Comparison of ENCODE assay signal across 8 mouse cellular contexts in the genomic region with DNA sequence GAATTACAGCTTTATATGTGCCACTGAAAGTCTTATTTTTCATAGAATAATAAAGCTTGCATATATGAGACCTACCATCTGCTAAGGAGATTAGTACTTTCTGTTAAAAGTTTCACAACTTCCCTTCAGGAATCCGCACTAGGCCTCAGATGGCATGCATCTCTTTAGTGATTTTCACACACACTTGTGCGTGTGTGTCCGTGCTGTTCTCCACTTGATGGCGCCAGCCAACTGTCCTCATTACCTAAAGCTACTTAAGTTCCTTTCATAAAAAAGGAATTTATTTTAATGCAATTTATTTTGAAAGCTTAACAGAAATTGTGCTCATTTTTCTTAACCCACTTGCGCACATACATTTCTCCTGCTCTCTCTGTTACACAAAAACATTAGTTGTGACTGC. TPM values are rescaled to one million over a fixed set of nuclear protein-coding genes. Genes with fewer than 3 reads are reported as not detected.
A peak's percentile ranks its signal among the peaks of the same experiment; 100 is the strongest.
DNase-seq lines count a peak whose midpoint lies in the region; ATAC-seq and TF ChIP-seq lines count a peak whose summit lies in the region.
"Had no signal": no experiment of that assay in that cellular context is flagged by ENCODE, and none has a peak within 500 bp of the region (broad histone marks: within the 10 kb centered on the region; RNA-seq: fewer than 3 reads in every experiment).

No protein-coding gene starts in this region.

- H3K9ac ChIP-seq in intestine, postnatal 0 days (ENCODE audit: low read depth, low read length): no peak overlapping the region
- H3K9ac ChIP-seq in intestine, embryonic 16.5 days (ENCODE audit: low read depth, low read length): no peak overlapping the region
- no peak overlapping the region for H3K9ac ChIP-seq in forebrain, embryonic 15.5 days (replicated peaks)
- H3K9ac ChIP-seq: embryonic facial prominence, embryonic 13.5 days had no signal

- TF ChIP-seq CTCF in intestine, postnatal 0 days (IDR thresholded peaks at IDR 0.05; ENCODE audit: low read depth): peak; percentile 77

- ATAC-seq in intestine, postnatal 0 days: no peak
- no peak for ATAC-seq in intestine, embryonic 16.5 days
- no peak for ATAC-seq in forebrain, embryonic 15.5 days (replicated peaks)

- H3K9me3 ChIP-seq in intestine, postnatal 0 days (ENCODE audit: control insufficient read depth): no peaks in the 10 kb centered on the region
- no peaks in the 10 kb centered on the region for H3K9me3 ChIP-seq in intestine, embryonic 16.5 days (ENCODE audit: control insufficient read depth, low read length)
- H3K9me3 ChIP-seq in forebrain, embryonic 15.5 days: no peaks in the 10 kb centered on the region
- H3K9me3 ChIP-seq: embryonic facial prominence, embryonic 13.5 days had no signal

- WGBS in intestine, postnatal 0 days: 74% methylated on average over 5 of the region's 5 CpGs
- 73% methylated on average over 5 of the region's 5 CpGs for WGBS in intestine, embryonic 16.5 days
- 78% methylated on average over 5 of the region's 5 CpGs for WGBS in forebrain, embryonic 15.5 days

- H3K27me3 ChIP-seq in intestine, postnatal 0 days (replicated peaks; ENCODE audit: control insufficient read depth, insufficient read depth, low read length): no peaks in the 10 kb centered on the region
- no peaks in the 10 kb centered on the region for H3K27me3 ChIP-seq in intestine, embryonic 16.5 days (replicated peaks; ENCODE audit: control insufficient read depth, insufficient read depth, low read length)
- no peaks in the 10 kb centered on the region for H3K27me3 ChIP-seq in forebrain, embryonic 15.5 days
- H3K27me3 ChIP-seq: embryonic facial prominence, embryonic 13.5 days had no signal

- H3K27ac ChIP-seq in intestine, postnatal 0 days (ENCODE audit: low read depth, low read length): no peak overlapping the region
- no peak overlapping the region for H3K27ac ChIP-seq in intestine, embryonic 16.5 days (ENCODE audit: low read length)
- no peak overlapping the region for H3K27ac ChIP-seq in forebrain, embryonic 15.5 days (replicated peaks)
- H3K27ac ChIP-seq: embryonic facial prominence, embryonic 13.5 days had no signal

- H3K4me2 ChIP-seq in intestine, postnatal 0 days (replicated peaks; ENCODE audit: low read depth): no peak overlapping the region
- H3K4me2 ChIP-seq in intestine, embryonic 16.5 days (ENCODE audit: low read depth, low read length): no peak overlapping the region
- no peak overlapping the region for H3K4me2 ChIP-seq in forebrain, embryonic 15.5 days (replicated peaks)
- H3K4me2 ChIP-seq: embryonic facial prominence, embryonic 13.5 days had no signal

- H3K4me3 ChIP-seq in intestine, postnatal 0 days (ENCODE audit: low read depth, low read length): no peak overlapping the region
- no peak overlapping the region for H3K4me3 ChIP-seq in intestine, embryonic 16.5 days (ENCODE audit: low read length)
- H3K4me3 ChIP-seq in forebrain, embryonic 15.5 days: no peak overlapping the region
- H3K4me3 ChIP-seq: embryonic facial prominence, embryonic 13.5 days had no signal

- peak; percentile 2 to 6 for DNase-seq in urinary bladder, postnatal 36 days (ENCODE audit: low spot score in 2 of 2)
- DNase-seq in urinary bladder, postnatal 25 days (ENCODE audit: low spot score): no peak
- peak; percentile 17 for DNase-seq in embryo, embryonic 11 days
- no peak for DNase-seq in natural killer cell, adult 2 months (ENCODE audit: low spot score in 2 of 2)

- H3K4me1 ChIP-seq in intestine, postnatal 0 days (replicated peaks; ENCODE audit: control insufficient read depth, insufficient read depth, low read length): 0 out of 2 replicates have a peak, but pooled peaks cover 3% of the 10 kb centered on the region
- 0 out of 2 replicates have a peak, but pooled peaks cover 3% of the 10 kb centered on the region for H3K4me1 ChIP-seq in intestine, embryonic 16.5 days (ENCODE audit: control insufficient read depth, insufficient read depth, low read length)
- no peaks in the 10 kb centered on the region for H3K4me1 ChIP-seq in forebrain, embryonic 15.5 days

- H3K36me3 ChIP-seq in intestine, postnatal 0 days (ENCODE audit: control insufficient read depth, insufficient read depth): peaks cover 23% of the 10 kb centered on the region
- H3K36me3 ChIP-seq in intestine, embryonic 16.5 days (ENCODE audit: control insufficient read depth, insufficient read depth, low read length): 0 out of 2 replicates have a peak, but pooled peaks cover 3% of the 10 kb centered on the region
- H3K36me3 ChIP-seq in forebrain, embryonic 15.5 days: peaks cover 4% of the 10 kb centered on the region

RNA-seq across cellular contexts. Expression of a gene that starts 40.4 kb away (rescaled TPM):
- polyA plus RNA-seq in intestine, postnatal 0 days (2015; fragmentation: Nextera tagmentation; extraction: Ambion mirVana): 0.09 TPM in 1 of 2 replicates, not detected in the other
- 0.07 TPM in 2 replicates for polyA plus RNA-seq in intestine, embryonic 16.5 days (2015; fragmentation: Nextera tagmentation; extraction: Ambion mirVana)
- polyA plus RNA-seq in forebrain, embryonic 15.5 days (2015; fragmentation: Nextera tagmentation; extraction: Ambion mirVana): 0.10 and 0.14 TPM in 2 replicates

Comparison
In these comparisons a context has a peak if more than half of its experiments do, and no peak if none do; other contexts are left out.
1. DNase-seq: peak in urinary bladder, postnatal 36 days (2 of 2) and embryo, embryonic 11 days (single experiment); none in urinary bladder, postnatal 25 days (single experiment) and natural killer cell, adult 2 months (0 of 2).